Mouse (Mus musculus) hindbrain, embryonic 10.5 days (tissue): ENCODE measurements around the gene Igdcc3. TPM values are rescaled to one million over a fixed set of nuclear protein-coding genes. Genes with fewer than 3 reads are reported as not detected.

Experiments used
- DNase-seq: peaks from one replicate; pipeline ENCODE4 v3.0.0-alpha.2; 2017; ENCODE audit warnings: low spot score
- H3K27ac ChIP-seq: fragments of 300-500 bp; sonication (generic); 2 replicates; pipeline ENCODE4 v1.5.1; 2016; ENCODE audit warnings: mild to moderate bottlenecking, moderate library complexity
- H3K27me3 ChIP-seq: fragments of 300-500 bp; sonication (generic); 2 replicates; pipeline ENCODE4 v1.6.1; 2016; ENCODE audit warnings: mild to moderate bottlenecking; ENCODE audit not compliant: poor library complexity, insufficient read depth, severe bottlenecking
- H3K36me3 ChIP-seq: fragments of 300-500 bp; sonication (generic); 2 replicates; pipeline ENCODE4 v1.6.1; 2016; ENCODE audit warnings: mild to moderate bottlenecking, moderate library complexity
- H3K4me1 ChIP-seq: fragments of 300-500 bp; sonication (generic); replicated peaks from 2 replicates; pipeline ENCODE4 v1.6.1; 2016; ENCODE audit warnings: mild to moderate bottlenecking
- H3K4me3 ChIP-seq: fragments of 300-500 bp; sonication (generic); 2 replicates; pipeline ENCODE4 v1.5.1; 2016; ENCODE audit warnings: mild to moderate bottlenecking, moderate library complexity
- H3K9me3 ChIP-seq: fragments of 300-500 bp; sonication (generic); 2 replicates; pipeline ENCODE4 v1.6.1; 2016; ENCODE audit warnings: mild to moderate bottlenecking, moderate library complexity
- WGBS: fragments of 180-500 bp; shearing (Covaris S2); methylation state at CpG from one replicate; pipeline ENCODE4 v1.1.7; 2016; 5-methylcytosine and 5-hydroxymethylcytosine counted together
- polyA plus RNA-seq: library from polyadenylated mRNA; unstranded; fragments of >200 nt; fragmentation: Nextera tagmentation; extraction: Ambion mirVana; gene quantifications from 2 replicates; pipeline ENCODE4 v1.2.1, GENCODE M21; 2016

Gene Igdcc3
- polyA plus RNA-seq, 1 experiment from 2014 or later = 218 TPM

DNA sequence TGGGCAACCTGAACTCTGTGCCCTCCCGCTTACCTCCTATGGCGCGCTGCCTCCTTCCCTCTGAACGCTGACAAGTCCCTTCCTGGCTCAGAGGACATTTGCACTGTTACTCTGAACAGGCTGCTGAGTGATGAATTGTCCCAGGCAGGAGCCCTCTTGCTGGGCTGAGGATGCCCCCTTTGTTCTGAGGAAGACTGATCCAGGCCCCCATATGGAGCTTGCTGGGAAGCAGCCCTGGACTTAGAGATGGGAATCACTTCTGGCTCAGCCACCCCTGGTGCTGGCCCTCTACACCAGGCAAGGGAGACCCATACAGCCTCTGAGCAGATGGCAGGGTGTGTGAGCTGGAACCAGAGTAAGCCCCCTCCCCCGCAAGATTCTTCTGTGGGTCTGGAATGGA is 5.0 kb downstream of the Igdcc3 start:
- 33% methylated on average over 5 of the region's 5 CpGs for WGBS
- DNase-seq = no peak
- Histone ChIP-seq H3K4me3 (peak overlapping the region; percentile 36), H3K4me1 (peaks cover 88% of the 10 kb centered on the region), H3K27me3 (no peaks in the 10 kb centered on the region), H3K36me3 (peaks cover 87% of the 10 kb centered on the region), H3K27ac (peak overlapping the region; percentile 78), H3K9me3 (no peaks in the 10 kb centered on the region)

DNA sequence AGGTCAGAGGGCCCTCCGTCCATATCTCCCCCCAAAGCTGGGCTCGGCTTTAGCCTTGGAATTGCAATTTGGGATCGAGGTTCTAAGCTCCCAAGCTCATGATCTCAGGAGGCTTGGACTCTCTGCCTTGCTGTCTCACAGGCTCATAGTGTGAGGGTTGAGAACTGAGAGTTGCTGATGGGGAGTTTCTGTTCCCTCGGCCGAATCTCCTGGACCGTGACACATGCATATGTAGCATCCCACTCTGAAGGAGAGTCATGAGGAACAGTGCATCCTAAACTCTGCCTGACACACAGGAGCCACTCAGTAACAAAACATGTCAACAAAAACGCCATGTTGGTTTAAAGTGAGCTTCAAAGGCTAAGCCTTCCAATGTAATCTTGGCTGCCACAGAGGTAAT is 7.5 kb downstream of the Igdcc3 start:
- no peak for DNase-seq
- H3K27ac ChIP-seq = peak overlapping the region; percentile 43; the same call in 1 of the 2 replicates
- 83% methylated on average over 7 of the region's 7 CpGs for WGBS
- no peaks in the 10 kb centered on the region for H3K9me3 ChIP-seq
- no peaks in the 10 kb centered on the region for H3K27me3 ChIP-seq
- H3K4me1 ChIP-seq = peaks cover 100% of the 10 kb centered on the region
- H3K36me3 ChIP-seq = peaks cover 93% of the 10 kb centered on the region
- H3K4me3 ChIP-seq = no peak overlapping the region

DNA sequence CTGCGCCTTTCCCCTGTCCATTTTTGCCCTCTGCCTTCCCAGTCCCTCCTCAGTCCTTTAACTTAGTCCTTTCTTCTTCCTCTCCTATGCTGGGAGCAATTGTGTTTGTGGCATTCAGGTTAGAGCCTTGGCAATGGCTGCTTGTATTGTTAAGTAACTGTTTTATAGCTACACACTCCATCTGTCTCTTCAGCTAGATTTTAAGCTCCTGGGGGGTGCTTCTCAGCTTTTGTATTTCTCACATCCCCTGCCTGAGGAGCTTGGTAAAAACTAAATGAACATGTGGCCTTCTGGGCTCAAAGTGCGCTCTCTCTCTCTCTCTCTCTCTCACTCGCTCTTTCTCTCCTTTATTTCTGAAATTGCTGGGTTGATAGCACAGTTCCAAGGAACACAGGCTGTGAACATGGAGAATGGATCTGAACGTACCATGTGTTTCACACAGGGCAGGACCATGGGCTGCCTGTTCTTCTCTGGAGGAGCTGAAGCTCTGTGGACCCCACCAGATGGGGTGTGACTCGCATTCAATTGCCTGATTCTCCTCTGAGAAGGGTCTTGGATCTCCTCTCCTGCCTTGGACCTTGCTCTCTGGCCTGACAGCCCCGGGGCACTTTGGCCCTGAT is 11.8 kb downstream of the Igdcc3 start:
- peaks cover 100% of the 10 kb centered on the region for H3K4me1 ChIP-seq
- WGBS = 24% methylated on average over 6 of the region's 6 CpGs
- H3K27ac ChIP-seq = peak overlapping the region; percentile 86

DNA sequence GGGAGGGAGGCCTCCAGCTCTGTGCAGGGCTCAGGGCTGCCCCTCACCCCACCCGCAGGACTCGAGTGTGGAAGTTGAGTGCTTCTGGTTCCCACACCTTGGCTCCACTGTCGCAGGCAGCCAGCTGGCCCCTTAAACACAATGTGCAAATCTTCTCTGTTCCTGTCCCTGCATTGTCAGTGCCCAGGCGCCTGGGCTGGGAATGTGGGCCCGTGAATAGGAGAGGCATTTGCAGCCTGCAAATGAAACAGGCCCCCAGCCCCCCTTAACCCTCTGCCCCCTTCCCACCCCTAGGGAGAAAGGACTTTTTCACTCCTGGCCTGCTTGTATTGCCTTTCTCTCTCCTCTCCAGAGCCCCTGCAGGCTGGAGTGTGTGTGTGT is 12.3 kb downstream of the Igdcc3 start:
- Histone ChIP-seq H3K4me3 (peak overlapping the region; percentile 31), H3K4me1 (peaks cover 100% of the 10 kb centered on the region)
- 2% methylated on average over 5 of the region's 5 CpGs for WGBS

More for the DNA sequence above, 11.8 kb downstream of the Igdcc3 start:
- Histone ChIP-seq H3K9me3 (no peaks in the 10 kb centered on the region), H3K36me3 (peaks cover 92% of the 10 kb centered on the region), H3K4me3 (peak overlapping the region; percentile 31), H3K27me3 (no peaks in the 10 kb centered on the region)
- no peak for DNase-seq

DNA sequence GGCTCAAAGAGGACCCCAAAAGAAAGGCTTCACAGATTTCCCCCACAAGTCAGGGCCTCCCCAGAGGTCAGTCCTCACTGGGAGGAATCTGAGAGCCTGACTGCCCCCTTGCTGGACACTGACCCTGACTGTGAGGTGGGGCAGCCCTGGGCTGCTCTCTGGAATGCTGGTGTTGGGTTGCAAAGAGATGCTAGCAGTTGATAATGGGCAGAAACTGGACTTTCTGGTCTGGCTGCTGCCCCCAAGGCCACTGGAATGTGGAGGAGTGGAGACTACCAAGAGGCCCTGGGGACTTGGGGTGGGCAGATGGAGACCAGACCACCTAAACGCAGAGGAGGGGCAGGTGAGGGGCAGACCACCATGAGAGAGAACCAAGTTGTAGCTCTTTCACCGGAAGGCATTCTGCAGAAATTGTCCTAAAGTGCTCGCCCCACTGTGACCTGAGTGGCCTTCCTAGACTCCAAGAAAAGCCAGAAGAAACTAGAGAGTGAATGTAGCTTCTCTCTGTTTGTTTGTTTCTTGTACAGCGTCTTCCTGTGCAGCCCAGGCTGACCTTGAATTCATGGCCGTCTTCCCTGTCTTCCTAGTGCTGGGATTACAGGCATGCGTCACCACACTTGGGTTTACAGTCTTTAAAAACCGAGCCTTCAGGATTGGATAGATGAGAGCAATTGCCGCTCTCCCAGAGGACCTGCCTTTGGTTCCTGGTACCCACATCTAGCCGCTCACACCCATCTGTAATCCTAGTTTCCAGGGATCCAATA is 13.9 kb downstream of the Igdcc3 start:
- peak; percentile 65 for DNase-seq
- Histone ChIP-seq H3K27ac (peak overlapping the region; percentile 86), H3K27me3 (no peaks in the 10 kb centered on the region), H3K36me3 (peaks cover 91% of the 10 kb centered on the region), H3K9me3 (no peaks in the 10 kb centered on the region), H3K4me1 (peaks cover 99% of the 10 kb centered on the region), H3K4me3 (peak overlapping the region; percentile 31)
- WGBS = 57% methylated on average over 9 of the region's 9 CpGs

More for the DNA sequence above, 12.3 kb downstream of the Igdcc3 start:
- Histone ChIP-seq H3K36me3 (peaks cover 92% of the 10 kb centered on the region), H3K27me3 (no peaks in the 10 kb centered on the region), H3K27ac (peak overlapping the region; percentile 86), H3K9me3 (no peaks in the 10 kb centered on the region)
- peak; percentile 85 for DNase-seq

DNA sequence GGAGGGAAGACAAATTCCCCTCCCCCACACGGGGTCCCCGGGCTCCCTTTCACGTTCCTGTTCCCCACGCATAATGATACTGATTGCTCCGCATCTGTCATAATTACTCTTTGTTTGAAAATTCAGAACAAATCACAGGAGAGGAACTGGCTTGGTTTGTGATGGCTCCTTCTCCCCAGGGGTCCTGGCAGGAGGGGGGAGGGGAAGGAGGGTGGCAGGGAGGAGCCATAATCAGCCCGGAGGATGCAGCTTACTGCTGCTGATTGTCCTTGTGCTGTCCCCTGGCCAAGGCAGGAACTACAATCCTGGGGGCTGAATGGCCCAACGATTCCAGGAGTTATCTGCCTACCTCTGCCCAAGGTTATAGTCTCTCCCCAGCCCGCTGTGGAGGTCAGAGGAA is 15.6 kb downstream of the Igdcc3 start:
- H3K36me3 ChIP-seq = peaks cover 84% of the 10 kb centered on the region
- peak overlapping the region; percentile 34 for H3K4me3 ChIP-seq
- no peaks in the 10 kb centered on the region for H3K27me3 ChIP-seq
- 6% methylated on average over 8 of the region's 8 CpGs for WGBS
- H3K27ac ChIP-seq = peak overlapping the region; percentile 86
- no peaks in the 10 kb centered on the region for H3K9me3 ChIP-seq
- DNase-seq = peak; percentile 55
- H3K4me1 ChIP-seq = peaks cover 99% of the 10 kb centered on the region

DNA sequence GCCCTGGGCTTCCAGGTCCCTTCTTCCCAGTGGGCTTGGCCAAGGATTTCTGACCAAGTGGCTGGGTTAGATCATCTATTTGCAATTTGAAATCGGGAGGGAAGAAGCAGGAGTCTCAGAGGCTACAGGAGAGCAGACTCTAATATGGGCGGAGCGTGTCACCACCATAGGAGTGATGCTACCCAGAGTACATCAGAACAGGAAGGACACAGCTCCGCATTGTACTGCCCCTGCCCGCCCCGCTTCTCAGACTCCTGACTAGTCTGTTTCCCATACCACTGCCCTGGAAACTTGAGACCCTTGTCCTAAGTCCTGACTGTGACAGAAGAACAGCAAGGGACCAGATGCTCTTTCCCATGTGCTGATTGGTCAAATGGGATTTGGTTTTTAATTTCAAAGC is 16.6 kb downstream of the Igdcc3 start:
- 33% methylated on average over 6 of the region's 6 CpGs for WGBS
- Histone ChIP-seq H3K27ac (peak overlapping the region; percentile 86), H3K4me3 (no peak overlapping the region), H3K9me3 (no peaks in the 10 kb centered on the region), H3K4me1 (peaks cover 99% of the 10 kb centered on the region), H3K27me3 (0 out of 2 replicates have a peak, but pooled peaks cover under 1% of the 10 kb centered on the region), H3K36me3 (peaks cover 77% of the 10 kb centered on the region)
- no peak for DNase-seq

- DNase-seq = no peak
- Histone ChIP-seq H3K27ac (peak overlapping the region; percentile 97), H3K27me3 (peaks cover 6% of the 10 kb centered on the region; the same call in 1 of the 2 replicates), H3K4me1 (peaks cover 97% of the 10 kb centered on the region), H3K4me3 (peak overlapping the region; percentile 52), H3K36me3 (peaks cover 67% of the 10 kb centered on the region), H3K9me3 (no peaks in the 10 kb centered on the region)
- 10% methylated on average over 4 of the region's 4 CpGs for WGBS
These were observed 20.2 kb downstream of the Igdcc3 start for GRCm38 (mm10) chr9:65161188-65161587.

DNA sequence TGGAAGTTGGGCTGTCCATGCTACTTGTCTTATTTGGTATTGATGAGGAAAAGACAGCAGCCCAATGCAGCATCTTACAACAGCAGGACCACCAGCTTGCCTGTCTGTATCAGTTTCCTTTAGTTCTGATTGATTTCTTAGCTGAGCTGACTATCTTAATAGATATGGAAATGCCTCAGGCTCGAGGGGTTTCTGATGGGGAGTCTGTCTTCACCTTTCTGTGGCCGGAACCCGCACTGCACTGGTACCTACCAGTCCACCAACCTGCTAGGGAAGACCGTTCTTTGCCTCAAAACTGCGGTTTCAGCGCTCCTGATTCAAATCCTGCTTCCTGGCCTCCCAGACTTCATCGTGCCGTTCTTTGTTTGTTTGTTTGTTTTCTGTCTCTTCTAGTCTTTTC is 20.9 kb downstream of the Igdcc3 start:
- Histone ChIP-seq H3K36me3 (peaks cover 67% of the 10 kb centered on the region), H3K27ac (peak overlapping the region; percentile 97), H3K9me3 (no peaks in the 10 kb centered on the region), H3K27me3 (peaks cover 6% of the 10 kb centered on the region; the same call in 1 of the 2 replicates), H3K4me3 (peak overlapping the region; percentile 52), H3K4me1 (peaks cover 97% of the 10 kb centered on the region)
- DNase-seq = no peak
- WGBS = 11% methylated on average over 8 of the region's 8 CpGs

GRCm38 (mm10) chr9:65162711-65163639 is 22.0 kb downstream of the Igdcc3 start:
- H3K4me1 ChIP-seq = peaks cover 97% of the 10 kb centered on the region
- H3K27ac ChIP-seq = peak overlapping the region; percentile 97
- H3K27me3 ChIP-seq = peaks cover 6% of the 10 kb centered on the region; the same call in 1 of the 2 replicates
- under 1% methylated on average over 66 of the region's 69 CpGs for WGBS
- H3K4me3 ChIP-seq = peak overlapping the region; percentile 52
- DNase-seq = peak; percentile 93
- H3K9me3 ChIP-seq = no peaks in the 10 kb centered on the region
- H3K36me3 ChIP-seq = peaks cover 65% of the 10 kb centered on the region

DNA sequence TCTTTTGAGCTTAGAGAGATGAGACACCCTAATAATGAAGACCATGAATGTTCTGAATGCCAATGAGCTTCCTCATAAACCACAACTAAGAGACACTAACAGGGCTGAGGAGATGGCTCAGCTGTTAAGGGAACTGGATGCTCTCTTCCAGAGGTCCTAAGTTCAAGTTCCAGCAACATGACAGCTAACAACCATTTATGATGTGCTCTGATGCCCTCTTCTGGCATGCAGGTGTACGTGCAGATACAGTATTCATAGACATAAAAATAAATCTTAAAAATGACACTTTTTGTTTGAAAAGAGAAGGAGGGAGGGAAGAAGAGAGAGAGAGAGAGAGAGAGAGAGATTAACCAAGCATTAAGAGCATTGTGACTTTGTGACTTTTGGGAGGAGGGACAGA is 23.9 kb downstream of the Igdcc3 start:
- peak overlapping the region; percentile 71; the same call in 1 of the 2 replicates for H3K27ac ChIP-seq

GRCm38 (mm10) chr9:65166386-65166785 is 25.4 kb downstream of the Igdcc3 start:
- DNase-seq = no peak
- Histone ChIP-seq H3K4me3 (no peak overlapping the region), H3K27me3 (peaks cover 6% of the 10 kb centered on the region; the same call in 1 of the 2 replicates), H3K36me3 (peaks cover 71% of the 10 kb centered on the region), H3K9me3 (no peaks in the 10 kb centered on the region), H3K27ac (peak overlapping the region; percentile 71), H3K4me1 (peaks cover 86% of the 10 kb centered on the region)
- 64% methylated on average over 9 of the region's 9 CpGs for WGBS

More for the DNA sequence above, 23.9 kb downstream of the Igdcc3 start:
- Histone ChIP-seq H3K9me3 (no peaks in the 10 kb centered on the region), H3K4me1 (peaks cover 98% of the 10 kb centered on the region), H3K27me3 (peaks cover 6% of the 10 kb centered on the region; the same call in 1 of the 2 replicates), H3K36me3 (peaks cover 66% of the 10 kb centered on the region), H3K4me3 (no peak overlapping the region)
- DNase-seq = no peak
- 22% methylated on average over 1 of the region's 1 CpGs for WGBS
